Mouse (Mus musculus): ENCODE data around the gene Ccdc74a. TPM values are rescaled to one million over a fixed set of nuclear protein-coding genes. Genes with fewer than 3 reads are reported as not detected.

Gene Ccdc74a
- polyA plus RNA-seq, 1 experiment from 2014 or later, result 4.4 TPM

- no peaks in the 10 kb centered on the region for H3K9me3 ChIP-seq (ENCODE audit: control insufficient read depth, low read length)
- peaks cover 3% of the 10 kb centered on the region; the same call in 1 of the 2 replicates for H3K36me3 ChIP-seq (ENCODE audit: control insufficient read depth, insufficient read depth, low read length)
- no peak overlapping the region for H3K27ac ChIP-seq (ENCODE audit: low read depth, low read length)
- 82% methylated on average over 10 of the region's 10 CpGs for WGBS
- DNase-seq (ENCODE audit: low spot score), result no peak
- no peak for ATAC-seq (ENCODE audit: low FRiP score)
- H3K4me1 ChIP-seq (replicated peaks; ENCODE audit: control insufficient read depth, insufficient read depth, low read length), result 0 out of 2 replicates have a peak, but pooled peaks cover 3% of the 10 kb centered on the region
- no peaks in the 10 kb centered on the region for H3K27me3 ChIP-seq (ENCODE audit: control insufficient read depth, insufficient read depth, low read length)
- no peak overlapping the region for H3K4me3 ChIP-seq (ENCODE audit: low read depth, low read length)
- no peak overlapping the region for H3K9ac ChIP-seq (ENCODE audit: low read depth, low read length)
- no peak overlapping the region for H3K4me2 ChIP-seq (replicated peaks; ENCODE audit: low read depth, low read length)
These were observed 1.5 kb downstream of the Ccdc74a start for GRCm38 (mm10) chr16:17647566-17648340.

- Histone ChIP-seq H3K9ac (ENCODE audit: low read depth, low read length) (no peak overlapping the region), H3K4me1 (replicated peaks; ENCODE audit: control insufficient read depth, insufficient read depth, low read length) (0 out of 2 replicates have a peak, but pooled peaks cover 3% of the 10 kb centered on the region), H3K27me3 (ENCODE audit: control insufficient read depth, insufficient read depth, low read length) (no peaks in the 10 kb centered on the region), H3K4me3 (ENCODE audit: low read depth, low read length) (no peak overlapping the region), H3K27ac (ENCODE audit: low read depth, low read length) (no peak overlapping the region), H3K36me3 (ENCODE audit: control insufficient read depth, insufficient read depth, low read length) (0 out of 2 replicates have a peak, but pooled peaks cover 3% of the 10 kb centered on the region), H3K4me2 (replicated peaks; ENCODE audit: low read depth, low read length) (no peak overlapping the region), H3K9me3 (ENCODE audit: control insufficient read depth, low read length) (no peaks in the 10 kb centered on the region)
- ATAC-seq (ENCODE audit: low FRiP score), result no peak
- DNase-seq (ENCODE audit: low spot score), result no peak
- 85% methylated on average over 16 of the region's 16 CpGs for WGBS
These were observed 3.8 kb downstream of the Ccdc74a start for GRCm38 (mm10) chr16:17649925-17650605.

GRCm38 (mm10) chr16:17650711-17651110 lies 4.4 kb downstream of the Ccdc74a start:
- Histone ChIP-seq H3K27ac (ENCODE audit: low read depth, low read length) (no peak overlapping the region), H3K4me2 (replicated peaks; ENCODE audit: low read depth, low read length) (no peak overlapping the region), H3K4me3 (ENCODE audit: low read depth, low read length) (no peak overlapping the region), H3K4me1 (replicated peaks; ENCODE audit: control insufficient read depth, insufficient read depth, low read length) (0 out of 2 replicates have a peak, but pooled peaks cover 3% of the 10 kb centered on the region), H3K9ac (ENCODE audit: low read depth, low read length) (no peak overlapping the region), H3K9me3 (ENCODE audit: control insufficient read depth, low read length) (no peaks in the 10 kb centered on the region), H3K36me3 (ENCODE audit: control insufficient read depth, insufficient read depth, low read length) (0 out of 2 replicates have a peak, but pooled peaks cover 3% of the 10 kb centered on the region), H3K27me3 (ENCODE audit: control insufficient read depth, insufficient read depth, low read length) (no peaks in the 10 kb centered on the region)
- 97% methylated on average over 1 of the region's 1 CpGs for WGBS
- no peak for ATAC-seq (ENCODE audit: low FRiP score)
- no peak for DNase-seq (ENCODE audit: low spot score)

- Histone ChIP-seq H3K9ac (ENCODE audit: low read depth, low read length) (no peak overlapping the region), H3K4me3 (ENCODE audit: low read depth, low read length) (no peak overlapping the region), H3K9me3 (ENCODE audit: control insufficient read depth, low read length) (no peaks in the 10 kb centered on the region), H3K27ac (ENCODE audit: low read depth, low read length) (no peak overlapping the region), H3K4me1 (replicated peaks; ENCODE audit: control insufficient read depth, insufficient read depth, low read length) (no peaks in the 10 kb centered on the region), H3K36me3 (ENCODE audit: control insufficient read depth, insufficient read depth, low read length) (0 out of 2 replicates have a peak, but pooled peaks cover 3% of the 10 kb centered on the region), H3K4me2 (replicated peaks; ENCODE audit: low read depth, low read length) (no peak overlapping the region), H3K27me3 (ENCODE audit: control insufficient read depth, insufficient read depth, low read length) (no peaks in the 10 kb centered on the region)
- WGBS, result 93% methylated on average over 4 of the region's 4 CpGs
- DNase-seq (ENCODE audit: low spot score), result no peak
- ATAC-seq (ENCODE audit: low FRiP score), result no peak
These were observed 6.3 kb downstream of the Ccdc74a start for GRCm38 (mm10) chr16:17652607-17653006.

GRCm38 (mm10) chr16:17653601-17654000 lies 7.3 kb downstream of the Ccdc74a start:
- H3K4me3 ChIP-seq (ENCODE audit: low read depth, low read length), result no peak overlapping the region
- WGBS, result 92% methylated on average over 5 of the region's 5 CpGs
- DNase-seq (ENCODE audit: low spot score) (no peak), ATAC-seq (ENCODE audit: low FRiP score) (no peak)
- no peak overlapping the region for H3K9ac ChIP-seq (ENCODE audit: low read depth, low read length)
- no peak overlapping the region for H3K4me2 ChIP-seq (replicated peaks; ENCODE audit: low read depth, low read length)
- H3K9me3 ChIP-seq (ENCODE audit: control insufficient read depth, low read length), result no peaks in the 10 kb centered on the region
- no peaks in the 10 kb centered on the region for H3K4me1 ChIP-seq (replicated peaks; ENCODE audit: control insufficient read depth, insufficient read depth, low read length)
- H3K36me3 ChIP-seq (ENCODE audit: control insufficient read depth, insufficient read depth, low read length), result 0 out of 2 replicates have a peak, but pooled peaks cover 3% of the 10 kb centered on the region
- H3K27me3 ChIP-seq (ENCODE audit: control insufficient read depth, insufficient read depth, low read length), result no peaks in the 10 kb centered on the region
- H3K27ac ChIP-seq (ENCODE audit: low read depth, low read length), result no peak overlapping the region

- no peak overlapping the region for H3K27ac ChIP-seq (ENCODE audit: low read depth, low read length)
- no peaks in the 10 kb centered on the region for H3K27me3 ChIP-seq (ENCODE audit: control insufficient read depth, insufficient read depth, low read length)
- WGBS, result 89% methylated on average over 4 of the region's 4 CpGs
- H3K4me3 ChIP-seq (ENCODE audit: low read depth, low read length), result no peak overlapping the region
- DNase-seq (ENCODE audit: low spot score), result no peak
- 0 out of 2 replicates have a peak, but pooled peaks cover 3% of the 10 kb centered on the region for H3K36me3 ChIP-seq (ENCODE audit: control insufficient read depth, insufficient read depth, low read length)
- no peak overlapping the region for H3K9ac ChIP-seq (ENCODE audit: low read depth, low read length)
- H3K4me2 ChIP-seq (replicated peaks; ENCODE audit: low read depth, low read length), result no peak overlapping the region
- no peak for ATAC-seq (ENCODE audit: low FRiP score)
- H3K4me1 ChIP-seq (replicated peaks; ENCODE audit: control insufficient read depth, insufficient read depth, low read length), result no peaks in the 10 kb centered on the region
- H3K9me3 ChIP-seq (ENCODE audit: control insufficient read depth, low read length), result no peaks in the 10 kb centered on the region
These were observed 8.0 kb downstream of the Ccdc74a start for GRCm38 (mm10) chr16:17654188-17654795.

GRCm38 (mm10) chr16:17656212-17656871 lies 10.1 kb downstream of the Ccdc74a start:
- no peaks in the 10 kb centered on the region for H3K27me3 ChIP-seq (ENCODE audit: control insufficient read depth, insufficient read depth, low read length)
- no peak overlapping the region for H3K9ac ChIP-seq (ENCODE audit: low read depth, low read length)
- WGBS, result 90% methylated on average over 5 of the region's 5 CpGs
- ATAC-seq (ENCODE audit: low FRiP score) (no peak), DNase-seq (ENCODE audit: low spot score) (no peak)
- no peak overlapping the region for H3K27ac ChIP-seq (ENCODE audit: low read depth, low read length)
- H3K4me2 ChIP-seq (replicated peaks; ENCODE audit: low read depth, low read length), result no peak overlapping the region
- H3K4me1 ChIP-seq (replicated peaks; ENCODE audit: control insufficient read depth, insufficient read depth, low read length), result no peaks in the 10 kb centered on the region
- no peak overlapping the region for H3K4me3 ChIP-seq (ENCODE audit: low read depth, low read length)
- no peaks in the 10 kb centered on the region for H3K9me3 ChIP-seq (ENCODE audit: control insufficient read depth, low read length)
- 0 out of 2 replicates have a peak, but pooled peaks cover 3% of the 10 kb centered on the region for H3K36me3 ChIP-seq (ENCODE audit: control insufficient read depth, insufficient read depth, low read length)

- H3K36me3 ChIP-seq (ENCODE audit: control insufficient read depth, insufficient read depth, low read length), result 0 out of 2 replicates have a peak, but pooled peaks cover 2% of the 10 kb centered on the region
- H3K9ac ChIP-seq (ENCODE audit: low read depth, low read length), result no peak overlapping the region
- DNase-seq (ENCODE audit: low spot score) (no peak), ATAC-seq (ENCODE audit: low FRiP score) (no peak)
- no peaks in the 10 kb centered on the region for H3K4me1 ChIP-seq (replicated peaks; ENCODE audit: control insufficient read depth, insufficient read depth, low read length)
- H3K9me3 ChIP-seq (ENCODE audit: control insufficient read depth, low read length), result no peaks in the 10 kb centered on the region
- no peak overlapping the region for H3K27ac ChIP-seq (ENCODE audit: low read depth, low read length)
- no peaks in the 10 kb centered on the region for H3K27me3 ChIP-seq (ENCODE audit: control insufficient read depth, insufficient read depth, low read length)
- H3K4me3 ChIP-seq (ENCODE audit: low read depth, low read length), result no peak overlapping the region
- H3K4me2 ChIP-seq (replicated peaks; ENCODE audit: low read depth, low read length), result no peak overlapping the region
These were observed 19.3 kb downstream of the Ccdc74a start for GRCm38 (mm10) chr16:17665568-17665967.

Data from hindbrain, embryonic 11.5 days (tissue).